Mouse (Mus musculus): ENCODE data around the gene Cela2a. TPM values are rescaled to one million over a fixed set of nuclear protein-coding genes. Genes with fewer than 3 reads are reported as not detected.

Cela2a gene
- polyA plus RNA-seq, 1 experiment, result not detected

- Histone ChIP-seq H3K27me3 (ENCODE audit: control insufficient read depth) (no peaks in the 10 kb centered on the region), H3K9me3 (ENCODE audit: control insufficient read depth, low read length) (no peaks in the 10 kb centered on the region), H3K4me3 (replicated peaks) (no peak overlapping the region), H3K36me3 (ENCODE audit: control insufficient read depth) (peaks cover 43% of the 10 kb centered on the region), H3K4me1 (ENCODE audit: control insufficient read depth) (no peaks in the 10 kb centered on the region; the same call in none of the 2 replicates)
- TF ChIP-seq GATA1 (IDR thresholded peaks at IDR 0.05; ENCODE audit: low read length) (no peak), TAL1 (IDR thresholded peaks at IDR 0.05; ENCODE audit: low read length) (no peak)
Observed at GRCm38 (mm10) chr4:141816776-141817655, 8.9 kb downstream of the Cela2a start.

GRCm38 (mm10) chr4:141816267-141816666, 9.7 kb downstream of the Cela2a start:
- TF ChIP-seq GATA1 (IDR thresholded peaks at IDR 0.05; ENCODE audit: low read length) (no peak), TAL1 (IDR thresholded peaks at IDR 0.05; ENCODE audit: low read length) (no peak)
- H3K4me3 ChIP-seq (replicated peaks), result no peak overlapping the region
- no peaks in the 10 kb centered on the region for H3K27me3 ChIP-seq (ENCODE audit: control insufficient read depth)
- H3K4me1 ChIP-seq (ENCODE audit: control insufficient read depth), result no peaks in the 10 kb centered on the region; the same call in 1 of the 2 replicates
- no peaks in the 10 kb centered on the region for H3K9me3 ChIP-seq (ENCODE audit: control insufficient read depth, low read length)
- peaks cover 51% of the 10 kb centered on the region for H3K36me3 ChIP-seq (ENCODE audit: control insufficient read depth)

- H3K27me3 ChIP-seq (ENCODE audit: control insufficient read depth), result no peaks in the 10 kb centered on the region
- peaks cover 99% of the 10 kb centered on the region for H3K36me3 ChIP-seq (ENCODE audit: control insufficient read depth)
- no peaks in the 10 kb centered on the region for H3K9me3 ChIP-seq (ENCODE audit: control insufficient read depth, low read length)
- no peak for TF ChIP-seq GATA1 (IDR thresholded peaks at IDR 0.05; ENCODE audit: low read length)
- TF ChIP-seq TAL1 (IDR thresholded peaks at IDR 0.05; ENCODE audit: low read length), result no peak
- no peaks in the 10 kb centered on the region for H3K4me1 ChIP-seq (ENCODE audit: control insufficient read depth)
- H3K4me3 ChIP-seq (replicated peaks), result no peak overlapping the region
Observed at GRCm38 (mm10) chr4:141811375-141811774, 14.6 kb downstream of the Cela2a start.

GRCm38 (mm10) chr4:141810975-141811374, 15.0 kb downstream of the Cela2a start:
- Histone ChIP-seq H3K27me3 (ENCODE audit: control insufficient read depth) (no peaks in the 10 kb centered on the region), H3K36me3 (ENCODE audit: control insufficient read depth) (peaks cover 99% of the 10 kb centered on the region)
- TF ChIP-seq TAL1 (IDR thresholded peaks at IDR 0.05; ENCODE audit: low read length) (no peak), GATA1 (IDR thresholded peaks at IDR 0.05; ENCODE audit: low read length) (no peak)

GRCm38 (mm10) chr4:141809850-141810464, 16.0 kb downstream of the Cela2a start:
- Histone ChIP-seq H3K27me3 (ENCODE audit: control insufficient read depth) (no peaks in the 10 kb centered on the region), H3K9me3 (ENCODE audit: control insufficient read depth, low read length) (peaks cover 3% of the 10 kb centered on the region; the same call in 1 of the 2 replicates), H3K36me3 (ENCODE audit: control insufficient read depth) (peaks cover 100% of the 10 kb centered on the region), H3K4me1 (ENCODE audit: control insufficient read depth) (no peaks in the 10 kb centered on the region), H3K4me3 (replicated peaks) (no peak overlapping the region)
- TF ChIP-seq GATA1 (IDR thresholded peaks at IDR 0.05; ENCODE audit: low read length) (no peak), TAL1 (IDR thresholded peaks at IDR 0.05; ENCODE audit: low read length) (no peak)

More at GRCm38 (mm10) chr4:141810975-141811374, 15.0 kb downstream of the Cela2a start:
- H3K4me3 ChIP-seq (replicated peaks), result no peak overlapping the region
- no peaks in the 10 kb centered on the region; the same call in 1 of the 2 replicates for H3K9me3 ChIP-seq (ENCODE audit: control insufficient read depth, low read length)
- no peaks in the 10 kb centered on the region for H3K4me1 ChIP-seq (ENCODE audit: control insufficient read depth)

GRCm38 (mm10) chr4:141805886-141806285, 20.1 kb downstream of the Cela2a start:
- H3K4me1 ChIP-seq (ENCODE audit: control insufficient read depth), result peaks cover 2% of the 10 kb centered on the region; the same call in 1 of the 2 replicates
- H3K36me3 ChIP-seq (ENCODE audit: control insufficient read depth), result peaks cover 84% of the 10 kb centered on the region

GRCm38 (mm10) chr4:141804105-141804504, 21.9 kb downstream of the Cela2a start:
- no peak for TF ChIP-seq TAL1 (IDR thresholded peaks at IDR 0.05; ENCODE audit: low read length)
- no peak for TF ChIP-seq GATA1 (IDR thresholded peaks at IDR 0.05; ENCODE audit: low read length)
- Histone ChIP-seq H3K27me3 (ENCODE audit: control insufficient read depth) (no peaks in the 10 kb centered on the region), H3K9me3 (ENCODE audit: control insufficient read depth, low read length) (peaks cover 6% of the 10 kb centered on the region; the same call in 1 of the 2 replicates), H3K36me3 (ENCODE audit: control insufficient read depth) (peaks cover 68% of the 10 kb centered on the region), H3K4me3 (replicated peaks) (no peak overlapping the region), H3K4me1 (ENCODE audit: control insufficient read depth) (peaks cover 2% of the 10 kb centered on the region; the same call in 1 of the 2 replicates)

More at GRCm38 (mm10) chr4:141805886-141806285, 20.1 kb downstream of the Cela2a start:
- Histone ChIP-seq H3K9me3 (ENCODE audit: control insufficient read depth, low read length) (peaks cover 6% of the 10 kb centered on the region; the same call in 1 of the 2 replicates), H3K4me3 (replicated peaks) (no peak overlapping the region), H3K27me3 (ENCODE audit: control insufficient read depth) (no peaks in the 10 kb centered on the region)
- TF ChIP-seq TAL1 (IDR thresholded peaks at IDR 0.05; ENCODE audit: low read length) (no peak), GATA1 (IDR thresholded peaks at IDR 0.05; ENCODE audit: low read length) (no peak)

- TF ChIP-seq TAL1 (IDR thresholded peaks at IDR 0.05; ENCODE audit: low read length) (no peak), GATA1 (IDR thresholded peaks at IDR 0.05; ENCODE audit: low read length) (no peak)
- Histone ChIP-seq H3K27me3 (ENCODE audit: control insufficient read depth) (no peaks in the 10 kb centered on the region), H3K36me3 (ENCODE audit: control insufficient read depth) (peaks cover 44% of the 10 kb centered on the region), H3K4me3 (replicated peaks) (no peak overlapping the region), H3K9me3 (ENCODE audit: control insufficient read depth, low read length) (peaks cover 3% of the 10 kb centered on the region), H3K4me1 (ENCODE audit: control insufficient read depth) (peaks cover 40% of the 10 kb centered on the region)
Observed at GRCm38 (mm10) chr4:141797545-141797944, 28.4 kb downstream of the Cela2a start.

GRCm38 (mm10) chr4:141796954-141797353, 29.0 kb downstream of the Cela2a start:
- TF ChIP-seq GATA1 (IDR thresholded peaks at IDR 0.05; ENCODE audit: low read length) (no peak), TAL1 (IDR thresholded peaks at IDR 0.05; ENCODE audit: low read length) (no peak)
- peaks cover 46% of the 10 kb centered on the region for H3K4me1 ChIP-seq (ENCODE audit: control insufficient read depth)
- H3K27me3 ChIP-seq (ENCODE audit: control insufficient read depth), result no peaks in the 10 kb centered on the region
- peaks cover 43% of the 10 kb centered on the region for H3K36me3 ChIP-seq (ENCODE audit: control insufficient read depth)
- H3K4me3 ChIP-seq (replicated peaks), result no peak overlapping the region
- H3K9me3 ChIP-seq (ENCODE audit: control insufficient read depth, low read length), result peaks cover 3% of the 10 kb centered on the region

Data from erythroblast, embryonic 14.5 days (primary cell).